Mouse (Mus musculus): ENCODE results near the gene Atp5g3. TPM values are rescaled to one million over a fixed set of nuclear protein-coding genes. Genes with fewer than 3 reads are reported as not detected.

Atp5g3 gene
- total RNA-seq, 2 experiments from 2014 or later: 956 to 1,535 TPM

DNA sequence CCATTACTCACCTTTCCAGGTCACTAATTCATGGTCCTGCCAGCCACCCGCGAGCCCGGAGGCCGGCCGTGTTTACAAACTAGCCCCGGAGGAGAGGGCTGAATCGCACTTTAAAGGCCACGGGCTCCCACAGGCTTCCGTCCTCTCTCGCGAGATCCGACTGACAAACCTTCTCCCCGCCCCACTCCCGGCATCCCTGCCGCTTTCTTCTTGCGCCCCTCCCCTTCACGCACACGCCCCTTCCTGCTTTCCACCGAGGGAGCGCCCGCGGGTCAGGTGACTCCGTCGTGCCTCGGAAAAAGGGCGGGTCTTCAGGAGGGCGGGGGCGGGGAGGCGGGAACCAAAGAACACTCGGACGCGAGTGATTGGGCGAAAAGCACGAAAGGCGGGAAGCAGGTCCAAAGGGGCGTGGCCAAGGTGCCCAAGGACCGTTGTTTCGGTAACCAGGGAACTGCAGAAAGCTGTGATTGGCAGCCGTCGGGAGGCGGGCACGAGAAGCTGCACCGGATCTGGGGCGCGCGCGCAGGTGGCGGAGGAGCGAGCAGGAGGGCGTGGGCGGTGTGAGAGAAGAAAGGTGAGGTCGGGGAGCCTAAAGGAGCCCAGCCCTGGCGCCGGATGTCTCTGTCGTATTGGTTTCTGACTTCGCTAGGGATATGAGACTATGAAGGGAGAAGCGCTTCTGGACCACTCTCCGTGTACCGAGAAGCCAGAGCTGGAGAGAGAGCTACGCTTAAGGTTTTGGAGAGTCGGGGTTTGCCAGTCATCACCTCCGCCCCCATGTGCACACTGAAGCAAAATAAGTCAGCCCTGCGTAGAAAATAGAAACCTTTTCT is 18.4 kb downstream of the Atp5g3 start, which contains the start of gene Atf2:
Gene Atf2 (minus strand): TSS at position 176 of the 833 bp plus-strand sequence.
- H3K27ac ChIP-seq: peak within 1 kb of the TSS; percentile 98
- TF ChIP-seq CTCF (IDR thresholded peaks at IDR 0.05): no peak
- peak; percentile 100 for DNase-seq
- H3K4me3 ChIP-seq: peak within 1 kb of the TSS; percentile 97
- intact Hi-C loops (cut with DNase I): loop anchor here (1.0 kb wide), 1 partner anchor 19 kb away; the partner anchor contains the start of gene Atp5g3

DNA sequence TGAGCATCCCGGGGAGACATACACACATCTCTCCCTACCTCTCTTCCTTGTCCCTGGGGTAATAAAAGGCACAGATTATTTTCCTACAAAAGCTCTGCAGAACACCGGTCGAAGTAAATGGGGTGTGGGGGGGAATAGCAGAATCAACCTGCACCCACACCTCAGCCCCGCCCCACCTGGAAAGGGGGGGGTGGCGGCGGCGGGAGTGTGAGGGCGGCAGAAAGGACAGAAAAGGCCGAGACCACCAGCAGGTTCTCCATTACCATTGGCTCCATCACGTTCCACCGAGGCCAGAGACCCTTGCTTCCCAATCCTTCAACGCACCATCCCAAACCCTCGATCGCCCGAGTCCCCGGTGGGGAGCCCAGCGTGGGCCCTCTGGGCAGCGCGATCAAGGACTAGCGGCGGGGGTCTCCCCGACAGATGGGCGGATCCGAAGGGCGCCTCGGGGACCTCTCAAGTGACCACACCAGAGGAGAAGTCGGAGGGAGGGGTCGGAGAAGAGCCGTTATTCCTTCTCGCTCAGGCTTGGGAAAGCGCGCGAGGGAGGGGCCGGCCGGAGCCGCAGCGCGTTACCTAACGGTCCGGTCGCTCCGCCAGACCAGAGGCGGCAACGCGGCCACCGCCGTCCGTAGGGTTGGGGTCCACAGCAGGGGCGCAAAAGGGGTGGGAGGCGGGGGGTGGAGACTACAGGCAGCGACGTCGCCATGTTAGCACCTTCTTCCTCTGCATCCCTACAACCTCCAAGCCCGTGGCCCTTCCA is 19.2 kb downstream of the Atp5g3 start:
- H3K4me3 ChIP-seq: peak overlapping the region; percentile 97
- intact Hi-C loops (cut with DNase I): loop anchor here (1.0 kb wide), 1 partner anchor 19 kb away; the partner anchor contains the start of gene Atp5g3
- DNase-seq: peak; percentile 65
- TF ChIP-seq CTCF (IDR thresholded peaks at IDR 0.05): no peak
- H3K27ac ChIP-seq: peak overlapping the region; percentile 98

DNA sequence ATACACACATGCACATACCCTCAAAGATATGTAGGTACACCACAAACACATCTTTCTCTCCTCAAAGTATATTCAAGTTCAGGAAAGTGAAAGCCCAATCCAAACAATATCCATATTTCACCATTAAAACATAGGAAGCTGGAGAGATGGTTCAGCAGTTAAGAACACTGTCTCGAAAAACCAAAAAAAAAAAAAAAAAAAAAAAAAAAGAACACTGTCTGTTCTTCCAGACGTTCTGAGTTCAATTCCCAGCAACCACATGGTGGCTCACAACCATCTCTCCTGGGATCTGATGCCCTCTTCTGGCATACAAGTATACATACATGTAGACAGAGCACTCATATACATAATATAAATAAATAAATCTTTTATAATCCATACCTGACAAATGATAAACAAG is 25.1 kb downstream of the Atp5g3 start:
- intact Hi-C loops (cut with DNase I): no loop called here
- H3K4me3 ChIP-seq: no peak overlapping the region
- no peak for DNase-seq
- no peak overlapping the region for H3K27ac ChIP-seq
- TF ChIP-seq CTCF (IDR thresholded peaks at IDR 0.05): no peak

DNA sequence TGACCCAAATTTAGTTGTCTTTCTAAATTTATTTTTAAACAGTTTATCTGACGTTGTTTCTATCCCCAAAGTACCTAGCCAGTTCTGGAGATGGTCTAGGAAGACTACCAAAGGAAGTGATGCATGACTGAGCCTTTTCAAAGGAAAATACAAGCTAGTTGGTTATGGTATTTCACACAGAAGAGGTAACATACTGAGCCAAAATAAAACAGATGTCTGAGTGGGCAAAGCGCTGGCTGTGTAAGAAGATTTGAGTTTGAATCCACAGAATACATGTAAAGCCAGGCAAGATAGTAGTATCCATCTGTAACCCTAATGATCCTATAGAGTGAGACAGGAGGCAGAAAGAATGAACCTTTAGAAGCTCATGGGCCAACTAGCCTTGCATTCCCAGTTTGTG is 33.2 kb downstream of the Atp5g3 start:
- Histone ChIP-seq H3K4me3 (no peak overlapping the region), H3K27ac (no peak overlapping the region)
- intact Hi-C loops (cut with DNase I): no loop called here
- TF ChIP-seq CTCF (IDR thresholded peaks at IDR 0.05): no peak
- no peak for DNase-seq

DNA sequence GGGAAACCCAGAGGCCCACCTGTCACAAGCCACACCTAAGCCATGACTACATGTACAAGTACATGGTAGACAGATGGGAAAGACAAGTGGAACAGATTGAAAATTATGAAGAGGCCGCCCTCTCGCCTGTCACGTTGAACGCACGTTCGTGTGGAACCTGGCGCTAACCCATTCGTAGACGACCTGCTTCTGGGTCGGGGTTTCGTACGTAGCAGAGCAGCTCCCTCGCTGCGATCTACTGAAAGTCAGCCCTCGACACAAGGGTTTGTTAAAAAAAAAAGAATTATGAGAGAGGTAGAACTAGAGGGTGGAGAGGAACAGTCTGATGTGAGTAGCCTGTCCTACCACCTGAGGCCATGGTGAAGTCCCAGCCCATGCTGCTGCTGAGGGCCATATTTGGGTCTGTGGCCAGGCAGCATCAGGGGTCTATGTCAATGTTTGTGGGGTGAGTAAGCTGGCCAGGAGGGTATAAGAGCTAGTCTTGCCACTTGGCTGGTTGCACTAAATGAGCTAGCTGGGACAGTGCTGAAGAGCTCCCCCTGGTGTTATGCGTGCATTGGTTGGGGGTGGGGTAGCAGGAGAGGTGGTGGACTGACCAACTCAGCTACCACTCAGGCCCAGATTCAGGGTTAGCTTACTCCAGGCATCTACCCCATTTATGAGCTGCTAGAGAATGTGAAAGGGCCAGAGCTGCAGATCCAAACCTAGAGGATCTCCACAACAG is 43.2 kb downstream of the Atp5g3 start:
- Histone ChIP-seq H3K4me3 (no peak overlapping the region), H3K27ac (no peak overlapping the region)
- intact Hi-C loops (cut with DNase I): no loop called here
- peak; percentile 43 for TF ChIP-seq CTCF (IDR thresholded peaks at IDR 0.05)
- peak; percentile 36 for DNase-seq

DNA sequence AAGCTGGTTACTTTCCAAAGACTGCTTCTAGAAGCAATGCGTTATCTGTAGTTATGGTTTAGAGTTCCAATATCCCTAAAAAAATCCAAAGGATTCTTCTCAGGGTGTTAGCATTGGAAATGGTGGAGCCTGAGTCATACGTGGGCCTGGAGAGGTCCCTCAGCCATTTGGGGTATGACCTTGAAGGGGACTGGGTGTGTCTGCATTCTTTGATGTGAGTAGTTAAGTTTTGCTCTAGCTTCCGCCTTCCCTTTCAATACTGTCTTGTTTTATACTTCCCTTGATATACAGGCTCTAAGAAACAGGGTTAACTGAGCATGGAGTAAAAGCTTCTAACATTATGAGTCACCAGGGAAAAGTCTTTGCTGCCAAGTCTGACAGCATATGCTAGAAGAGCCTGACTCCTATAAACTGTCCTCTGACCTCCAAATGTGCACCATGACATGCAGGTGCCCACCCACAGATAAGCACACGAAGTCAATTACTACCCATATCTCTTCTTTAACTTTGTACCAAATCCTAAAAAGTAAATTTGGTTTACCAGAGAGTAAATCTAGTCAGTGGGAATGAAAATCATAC is 51.0 kb downstream of the Atp5g3 start:
- intact Hi-C loops (cut with DNase I): no loop called here
- H3K27ac ChIP-seq: no peak overlapping the region
- no peak overlapping the region for H3K4me3 ChIP-seq
- no peak for DNase-seq
- no peak for TF ChIP-seq CTCF (IDR thresholded peaks at IDR 0.05)

Other genes starting within 250 kb of the Atp5g3 start
- gene Chn1, start 136.0 kb downstream of the Atp5g3 start, total RNA-seq (2021): 1 to 10 TPM; 2.3 to 4.9 TPM
- 10 to 100 TPM; 25.2 to 27.5 TPM for gene Atf2, start 18.7 kb downstream of the Atp5g3 start, total RNA-seq (2021)

Data from gastrocnemius, adult 2 months (tissue).